ENCODE assay signal across 26 mouse cellular contexts in genomic region chr10:60376704-60377103, GRCm38 (mm10). TPM values are rescaled to one million over a fixed set of nuclear protein-coding genes. Genes with fewer than 3 reads are reported as not detected.
DNase-seq lines count a peak whose midpoint lies in the region; ATAC-seq and TF ChIP-seq lines count a peak whose summit lies in the region.
"Had no signal": no experiment of that assay in that cellular context is flagged by ENCODE, and none has a peak within 500 bp of the region (broad histone marks: within the 10 kb centered on the region; RNA-seq: fewer than 3 reads in every experiment).

No protein-coding gene starts in this region.

- intact Hi-C loops in heart, postnatal 14 days (cut with DNase I): no loop called here
- intact Hi-C loops in left cerebral cortex, postnatal 4 days (cut with DNase I): no loop called here

- H3K9ac ChIP-seq in hindbrain, postnatal 0 days (replicated peaks; ENCODE audit: low read length): no peak overlapping the region
- H3K9ac ChIP-seq: forebrain, embryonic 13.5 days; hindbrain, embryonic 13.5 days had no signal

- H3K27me3 ChIP-seq in hindbrain, postnatal 0 days (ENCODE audit: insufficient read depth, low read length): no peaks in the 10 kb centered on the region
- H3K27me3 ChIP-seq: forebrain, embryonic 13.5 days; hindbrain, embryonic 13.5 days had no signal

- no peaks in the 10 kb centered on the region for H3K9me3 ChIP-seq in hindbrain, postnatal 0 days (ENCODE audit: low read length)
- H3K9me3 ChIP-seq: forebrain, embryonic 10.5 days; forebrain, embryonic 13.5 days; hindbrain, embryonic 10.5 days; hindbrain, embryonic 13.5 days had no signal

- no peak overlapping the region for H3K4me2 ChIP-seq in hindbrain, postnatal 0 days (ENCODE audit: low read depth, low read length)
- H3K4me2 ChIP-seq: forebrain, embryonic 13.5 days; heart, embryonic 11.5 days; hindbrain, embryonic 13.5 days had no signal

- no peak; the same call in 1 of the 2 replicates for ATAC-seq in hindbrain, postnatal 0 days
- ATAC-seq: activated CD4-positive, CD25-positive, alpha-beta regulatory T cell, adult 4 months; forebrain, embryonic 13.5 days; forebrain, embryonic 16.5 days had no signal

- no peaks in the 10 kb centered on the region for H3K36me3 ChIP-seq in hindbrain, postnatal 0 days (ENCODE audit: insufficient read depth, low read length)
- H3K36me3 ChIP-seq: forebrain, embryonic 10.5 days; hindbrain, embryonic 10.5 days; hindbrain, embryonic 13.5 days had no signal

- no peak overlapping the region for H3K27ac ChIP-seq in hindbrain, postnatal 0 days
- H3K27ac ChIP-seq: forebrain, embryonic 10.5 days; forebrain, embryonic 13.5 days; hindbrain, embryonic 10.5 days; hindbrain, embryonic 13.5 days had no signal

- no peak overlapping the region for H3K4me3 ChIP-seq in hindbrain, postnatal 0 days (ENCODE audit: low read length)
- H3K4me3 ChIP-seq: forebrain, embryonic 10.5 days; forebrain, embryonic 13.5 days; hindbrain, embryonic 10.5 days; hindbrain, embryonic 13.5 days had no signal

- WGBS in hindbrain, postnatal 0 days: 81% methylated on average over 16 of the region's 16 CpGs

- DNase-seq in cerebellum, postnatal 10 days: peak; percentile 63 to 68
- no peak for DNase-seq in cerebellum, adult 11 months
- DNase-seq in heart, adult 11 months: peak; percentile 94
- no peak for DNase-seq in heart, postnatal 14 days
- peak; percentile 43 for DNase-seq in left cerebral cortex, postnatal 4 days
- no peak for DNase-seq in left cerebral cortex, adult 11 months (ENCODE audit: low spot score)
- peak; percentile 13 for DNase-seq in induced T-regulatory cell, adult 2 months (ENCODE audit: low read depth)
- no peak for DNase-seq in hindbrain, postnatal 0 days (ENCODE audit: low spot score)
- DNase-seq: adrenal gland, adult 8-10 months; adrenal gland, postnatal 25 days; cerebellum, adult 18-20 months; cerebellum, adult 9-10 months; gastrocnemius, postnatal 10 days; gastrocnemius, postnatal 36 days; heart, adult 18-20 months; heart, postnatal 36 days; kidney, adult 11 months had no signal

- no peaks in the 10 kb centered on the region for H3K4me1 ChIP-seq in hindbrain, postnatal 0 days (ENCODE audit: insufficient read depth, low read length)
- H3K4me1 ChIP-seq: forebrain, embryonic 13.5 days; hindbrain, embryonic 13.5 days had no signal

- TF ChIP-seq CTCF in hindbrain, postnatal 0 days (IDR thresholded peaks at IDR 0.05; ENCODE audit: low read depth): no peak

RNA-seq across cellular contexts. Expression of gene Gm17455, which starts 22.8 kb away (rescaled TPM):
- not detected for total RNA-seq in heart, postnatal 14 days (2021)
- 1 to 10 TPM; 1.2 to 2.1 TPM for total RNA-seq in left cerebral cortex, postnatal 4 days (2021)
- 2.4 and 19.4 TPM in 2 replicates for total RNA-seq in hindbrain, postnatal 0 days (2014; rRNA removed)
- polyA plus RNA-seq in hindbrain, postnatal 0 days (2015; fragmentation: Nextera tagmentation; extraction: Ambion mirVana): 8.9 and 12.4 TPM in 2 replicates
- total RNA-seq: adrenal gland, adult 8-10 months; adrenal gland, postnatal 25 days; gastrocnemius, adult 18-20 months; gastrocnemius, postnatal 10 days; gastrocnemius, postnatal 36 days; heart, adult 18-20 months; heart, postnatal 36 days had no signal
- polyA plus RNA-seq: heart, embryonic 14.5 days had no signal

RNA-seq across cellular contexts. Expression of gene Vsir, which starts 30.1 kb away (rescaled TPM):
- 10 to 100 TPM; 22.6 to 24.4 TPM for total RNA-seq in heart, postnatal 14 days (2021)
- 1 to 10 TPM; 5.8 to 6.4 TPM for total RNA-seq in left cerebral cortex, postnatal 4 days (2021)
- total RNA-seq in hindbrain, postnatal 0 days (2014; rRNA removed): 19.2 and 43.1 TPM in 2 replicates
- 1.9 and 4.8 TPM in 2 replicates for polyA plus RNA-seq in hindbrain, postnatal 0 days (2015; fragmentation: Nextera tagmentation; extraction: Ambion mirVana)

Comparison
In these comparisons a context has a peak if more than half of its experiments do, and no peak if none do; other contexts are left out.
1. DNase-seq: peak in cerebellum, postnatal 10 days (2 of 2), heart, adult 11 months (single experiment), left cerebral cortex, postnatal 4 days (single experiment) and induced T-regulatory cell, adult 2 months (single experiment); none in cerebellum, adult 11 months (single experiment), heart, postnatal 14 days (0 of 2), left cerebral cortex, adult 11 months (single experiment) and hindbrain, postnatal 0 days (single experiment).